Mouse (Mus musculus) small intestine, adult 2 months (tissue): ENCODE results near the gene Cdh15.

ENCODE experiments used
- CTCF ChIP-seq: fragments of 200-500 bp; IDR thresholded peaks from 2 replicates; pipeline ENCODE4 v1.5.1; 2012; ENCODE audit warnings: low read depth, mild to moderate bottlenecking, control low read depth, inconsistent platforms, low read length, moderate library complexity, mixed read lengths; ENCODE audit not compliant: insufficient replicate concordance, insufficient read length; ENCODE audit errors: extremely low read depth
- POLR2A ChIP-seq: fragments of 200-500 bp; IDR thresholded peaks from 2 replicates; pipeline ENCODE4 v1.6.1; 2012; ENCODE audit warnings: low read depth, mild to moderate bottlenecking, control low read depth, inconsistent platforms, low read length, moderate library complexity

- TF ChIP-seq POLR2A (no peak), CTCF (no peak)
Observed at GRCm38 (mm10) chr8:122878231-122878630, 30.5 kb downstream of the Cdh15 start.
